Mouse (Mus musculus): Measurements from ENCODE around the gene Vmn1r217. TPM values are rescaled to one million over a fixed set of nuclear protein-coding genes. Genes with fewer than 3 reads are reported as not detected.

Gene Vmn1r217
- polyA plus RNA-seq (2014; fragmentation: Illumina TruSeq; extraction: RNeasy Lipid Tissue Mini Kit (QIAGEN cat#74804); ENCODE audit: low read depth, low replicate concordance): not detected

DNA sequence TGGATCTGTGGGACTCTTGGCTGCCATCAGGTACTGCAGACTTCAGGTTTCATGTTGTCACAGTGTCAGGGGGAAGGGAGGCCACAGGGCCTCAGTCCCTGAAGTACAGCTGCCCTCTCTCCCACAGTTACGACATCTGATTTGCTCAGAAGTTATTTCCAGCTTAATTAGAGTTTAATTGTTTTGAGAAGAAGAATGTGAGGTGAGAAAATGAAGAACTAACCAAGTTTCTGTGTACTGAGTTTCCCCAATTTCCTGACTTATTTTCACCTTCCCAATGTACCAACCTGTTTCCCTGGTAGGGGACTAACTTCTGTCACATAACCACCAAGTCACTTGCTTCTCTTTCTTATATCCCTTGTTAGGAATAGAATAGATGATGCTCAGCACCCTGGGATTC, at the start of gene Vmn1r217:
TSS of gene Vmn1r217 (minus strand) at position 101 of the 400 bp plus-strand sequence.

DNA sequence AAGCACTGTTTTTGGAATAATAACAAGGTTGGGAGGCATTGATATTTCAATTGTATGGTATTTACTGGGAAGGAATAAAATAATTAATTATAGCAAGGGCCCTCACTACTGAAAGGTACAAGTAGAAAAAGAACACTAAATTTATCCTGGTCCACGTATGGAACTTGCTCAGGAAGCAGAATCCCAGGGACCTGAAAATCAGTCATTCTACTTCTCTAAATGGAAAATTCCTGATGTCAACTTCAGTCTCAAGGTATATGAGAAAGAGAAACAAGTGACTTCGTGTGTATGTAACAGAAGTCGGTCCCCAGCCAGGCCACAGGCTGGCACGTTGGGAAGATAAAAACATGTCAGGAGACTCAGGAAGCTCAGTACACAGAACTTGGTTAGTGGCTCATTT, 41.0 kb upstream of the Vmn1r217 start, which contains the start of gene Vmn1r219:
TSS of gene Vmn1r219 (plus strand) at position 301 of the 400 bp plus-strand sequence.

DNA sequence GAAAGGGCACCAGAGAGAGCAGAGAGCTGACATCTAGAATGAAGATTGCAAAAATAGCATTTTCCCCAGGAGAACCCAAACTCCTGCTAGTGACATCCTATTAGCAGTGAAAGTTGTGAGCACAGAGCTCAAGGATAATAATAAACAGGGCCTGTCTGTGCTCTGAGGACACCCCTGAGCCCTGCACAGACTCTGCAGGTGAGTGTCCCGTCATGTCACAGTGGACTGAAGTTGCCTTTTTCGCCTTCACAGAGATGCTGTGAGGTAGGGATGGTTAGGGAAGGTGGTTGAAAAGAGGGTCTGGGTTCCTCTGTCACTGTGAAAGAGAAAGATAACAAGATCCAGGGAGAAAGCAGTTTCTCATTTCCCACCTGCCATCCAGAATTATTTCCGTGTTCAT, 15.1 kb upstream of the Vmn1r217 start, which contains the start of gene Vmn1r218:
TSS of gene Vmn1r218 (plus strand) at position 57 of the 400 bp plus-strand sequence.

DNA sequence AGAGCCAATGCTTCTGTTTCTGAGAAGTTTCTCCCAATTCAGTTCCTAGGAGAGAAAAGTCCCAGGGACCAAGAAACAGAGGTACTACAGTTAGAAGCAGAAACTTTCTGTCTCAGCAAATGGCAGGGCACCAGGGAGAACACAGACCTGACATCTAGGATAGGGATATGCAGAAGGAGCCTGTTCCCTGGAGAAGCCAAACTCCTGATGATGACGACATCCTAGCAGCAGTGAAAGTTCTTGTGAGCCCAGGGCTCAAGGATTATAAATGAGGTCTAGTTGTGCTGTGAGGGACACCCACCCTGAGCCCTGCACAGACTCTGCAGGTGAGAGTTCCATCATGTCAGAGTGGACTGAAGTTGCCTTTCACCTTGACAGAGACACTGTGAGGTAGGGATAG, 50.3 kb downstream of the Vmn1r217 start, which contains the start of gene Vmn1r215:
TSS of gene Vmn1r215 (plus strand) at position 301 of the 400 bp plus-strand sequence.

Other genes starting within 250 kb of the Vmn1r217 start
- gene Vmn1r212, start 234.0 kb downstream of the Vmn1r217 start, polyA plus RNA-seq (2014; fragmentation: Illumina TruSeq; extraction: RNeasy Lipid Tissue Mini Kit (QIAGEN cat#74804); ENCODE audit: low read depth, low replicate concordance): not detected
- not detected for gene Vmn1r213, start 110.6 kb downstream of the Vmn1r217 start, polyA plus RNA-seq (2014; fragmentation: Illumina TruSeq; extraction: RNeasy Lipid Tissue Mini Kit (QIAGEN cat#74804); ENCODE audit: low read depth, low replicate concordance)
- gene Vmn1r214, start 87.8 kb downstream of the Vmn1r217 start, polyA plus RNA-seq (2014; fragmentation: Illumina TruSeq; extraction: RNeasy Lipid Tissue Mini Kit (QIAGEN cat#74804); ENCODE audit: low read depth, low replicate concordance): not detected
- not detected for gene Vmn1r215, start 50.2 kb downstream of the Vmn1r217 start, polyA plus RNA-seq (2014; fragmentation: Illumina TruSeq; extraction: RNeasy Lipid Tissue Mini Kit (QIAGEN cat#74804); ENCODE audit: low read depth, low replicate concordance)
- not detected for gene Vmn1r218, start 14.9 kb upstream of the Vmn1r217 start, polyA plus RNA-seq (2014; fragmentation: Illumina TruSeq; extraction: RNeasy Lipid Tissue Mini Kit (QIAGEN cat#74804); ENCODE audit: low read depth, low replicate concordance)
- not detected for gene Vmn1r219, start 41.1 kb upstream of the Vmn1r217 start, polyA plus RNA-seq (2014; fragmentation: Illumina TruSeq; extraction: RNeasy Lipid Tissue Mini Kit (QIAGEN cat#74804); ENCODE audit: low read depth, low replicate concordance)
- not detected for gene Vmn1r220, start 69.7 kb upstream of the Vmn1r217 start, polyA plus RNA-seq (2014; fragmentation: Illumina TruSeq; extraction: RNeasy Lipid Tissue Mini Kit (QIAGEN cat#74804); ENCODE audit: low read depth, low replicate concordance)
- gene Vmn1r221, start 95.9 kb upstream of the Vmn1r217 start, polyA plus RNA-seq (2014; fragmentation: Illumina TruSeq; extraction: RNeasy Lipid Tissue Mini Kit (QIAGEN cat#74804); ENCODE audit: low read depth, low replicate concordance): not detected
- not detected for gene Vmn1r222, start 117.7 kb upstream of the Vmn1r217 start, polyA plus RNA-seq (2014; fragmentation: Illumina TruSeq; extraction: RNeasy Lipid Tissue Mini Kit (QIAGEN cat#74804); ENCODE audit: low read depth, low replicate concordance)
- gene Vmn1r223, start 128.9 kb upstream of the Vmn1r217 start, polyA plus RNA-seq (2014; fragmentation: Illumina TruSeq; extraction: RNeasy Lipid Tissue Mini Kit (QIAGEN cat#74804); ENCODE audit: low read depth, low replicate concordance): not detected

Data from sigmoid colon, adult 10 weeks (tissue).